Mouse (Mus musculus) cerebral cortex, adult 2 months (tissue): ENCODE measurements around the gene Nfkb2.

ENCODE experiments used
- WGBS: fragments of 180-500 bp; shearing (Covaris S2); methylation state at CpG from one replicate; pipeline ENCODE4 v1.1.7; 2018; 5-methylcytosine and 5-hydroxymethylcytosine counted together

Nfkb2 gene

GRCm38 (mm10) chr19:46322996-46323572 is 19.0 kb downstream of the Nfkb2 start:
- WGBS: 68% methylated on average over 13 of the region's 13 CpGs

GRCm38 (mm10) chr19:46323716-46324115 is 19.6 kb downstream of the Nfkb2 start:
- 73% methylated on average over 5 of the region's 5 CpGs for WGBS

- WGBS: 76% methylated on average over 11 of the region's 11 CpGs
These were observed 20.2 kb downstream of the Nfkb2 start for GRCm38 (mm10) chr19:46324366-46324765.

- 62% methylated on average over 5 of the region's 5 CpGs for WGBS
These were observed 20.8 kb downstream of the Nfkb2 start for GRCm38 (mm10) chr19:46324918-46325317.

GRCm38 (mm10) chr19:46326019-46326755 is 22.1 kb downstream of the Nfkb2 start:
- 3% methylated on average over 29 of the region's 29 CpGs for WGBS

GRCm38 (mm10) chr19:46326756-46327305 is 22.7 kb downstream of the Nfkb2 start, which contains the start of gene Psd:
Psd (minus strand) TSS chr19:46327156.
- WGBS: 1% methylated on average over 35 of the region's 35 CpGs

- 17% methylated on average over 14 of the region's 14 CpGs for WGBS
These were observed 23.5 kb downstream of the Nfkb2 start for GRCm38 (mm10) chr19:46327531-46328064.

- under 1% methylated on average over 81 of the region's 81 CpGs for WGBS
These were observed 24.2 kb downstream of the Nfkb2 start, which contains the start of gene Fbxl15 for GRCm38 (mm10) chr19:46328081-46329030. Fbxl15 (plus strand) TSS chr19:46328184.

- WGBS: 2% methylated on average over 54 of the region's 54 CpGs
These were observed 25.0 kb downstream of the Nfkb2 start for GRCm38 (mm10) chr19:46329031-46329641.

- WGBS: 2% methylated on average over 16 of the region's 16 CpGs
These were observed 25.8 kb downstream of the Nfkb2 start for GRCm38 (mm10) chr19:46329951-46330350.

- WGBS: 92% methylated on average over 12 of the region's 12 CpGs
These were observed 26.6 kb downstream of the Nfkb2 start for GRCm38 (mm10) chr19:46330696-46331095.

- 89% methylated on average over 14 of the region's 14 CpGs for WGBS
These were observed 27.2 kb downstream of the Nfkb2 start for GRCm38 (mm10) chr19:46331326-46331725.

- 76% methylated on average over 3 of the region's 3 CpGs for WGBS
These were observed 27.8 kb downstream of the Nfkb2 start for GRCm38 (mm10) chr19:46331936-46332335.

- WGBS: 22% methylated on average over 7 of the region's 7 CpGs
These were observed 28.7 kb downstream of the Nfkb2 start for GRCm38 (mm10) chr19:46332721-46333339.

GRCm38 (mm10) chr19:46333906-46334305 is 29.8 kb downstream of the Nfkb2 start:
- WGBS: 74% methylated on average over 3 of the region's 3 CpGs

- 21% methylated on average over 15 of the region's 15 CpGs for WGBS
These were observed 33.7 kb downstream of the Nfkb2 start for GRCm38 (mm10) chr19:46337719-46338330.

GRCm38 (mm10) chr19:46338331-46338936 is 34.3 kb downstream of the Nfkb2 start, which contains the start of gene Cuedc2:
Cuedc2 (minus strand) TSS chr19:46338702.
- WGBS: 1% methylated on average over 31 of the region's 31 CpGs

- WGBS: 11% methylated on average over 6 of the region's 6 CpGs
These were observed 34.8 kb downstream of the Nfkb2 start for GRCm38 (mm10) chr19:46338942-46339286.

GRCm38 (mm10) chr19:46339287-46339971 is 35.3 kb downstream of the Nfkb2 start:
- 21% methylated on average over 7 of the region's 7 CpGs for WGBS
